Mouse (Mus musculus) bone marrow macrophage, adult 2 months (primary cell): ENCODE measurements around the gene Irs1. TPM values are rescaled to one million over a fixed set of nuclear protein-coding genes. Genes with fewer than 3 reads are reported as not detected.

ENCODE experiments used
- H3K27ac ChIP-seq: 2 replicates; pipeline ENCODE4 v1.5.1; 2012; ENCODE audit warnings: low read depth, low read length; ENCODE audit not compliant: insufficient read depth
- H3K4me1 ChIP-seq: 2 replicates; pipeline ENCODE4 v1.6.1; 2012; ENCODE audit warnings: low read length; ENCODE audit not compliant: control insufficient read depth, insufficient read depth
- H3K4me3 ChIP-seq: 2 replicates; pipeline ENCODE4 v1.5.1; 2012; ENCODE audit warnings: mild to moderate bottlenecking, low read length, moderate library complexity; ENCODE audit not compliant: insufficient read depth
- CTCF ChIP-seq: IDR thresholded peaks from 2 replicates; pipeline ENCODE4 v1.5.1; 2012; ENCODE audit warnings: low read depth, mild to moderate bottlenecking, low read length, moderate library complexity
- POLR2A ChIP-seq: IDR thresholded peaks from 2 replicates; pipeline ENCODE4 v1.6.1; 2012; ENCODE audit warnings: mild to moderate bottlenecking, low read depth, low read length, borderline replicate concordance
- polyA plus RNA-seq: library from polyadenylated mRNA; stranded (reverse); fragments of >200 nt; gene quantifications from 2 replicates; pipeline ENCODE4 v1.2.4, GENCODE M21; 2012; ENCODE audit not compliant: missing spikeins, insufficient read depth, insufficient read length

The Irs1 gene
- polyA plus RNA-seq, 1 experiment: 0.16 TPM

DNA sequence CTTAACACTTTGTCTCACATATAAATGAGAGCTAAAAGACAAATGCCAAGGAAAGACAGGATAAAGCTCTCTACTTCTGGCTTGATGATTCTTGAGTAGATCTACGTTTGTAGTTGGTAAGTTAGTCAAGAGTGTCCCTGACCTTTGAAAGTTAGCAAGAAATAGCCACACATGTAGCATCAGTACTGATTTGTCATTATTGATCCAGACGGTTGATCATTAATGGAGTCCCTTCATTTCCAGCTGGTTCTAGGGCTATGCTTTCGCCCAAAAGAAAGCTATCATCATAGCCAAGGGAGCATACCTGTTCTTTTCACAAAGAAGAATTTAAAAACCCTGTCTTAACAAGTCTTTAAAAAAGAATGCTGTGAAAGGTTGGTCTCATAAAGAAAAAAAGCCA is 56.6 kb downstream of the Irs1 start:
- H3K4me1 ChIP-seq: peaks cover 6% of the 10 kb centered on the region
- H3K4me3 ChIP-seq: no peak overlapping the region
- H3K27ac ChIP-seq: no peak overlapping the region
- no peak for TF ChIP-seq CTCF
- no peak for TF ChIP-seq POLR2A

- Histone ChIP-seq H3K4me3 (no peak within 1 kb of the TSS), H3K4me1 (peaks cover 6% of the 10 kb centered on the region), H3K27ac (no peak within 1 kb of the TSS)
- no peak for TF ChIP-seq CTCF
- TF ChIP-seq POLR2A: no peak
These were observed 58.4 kb downstream of the Irs1 start, which contains the start of gene Gm9747 for GRCm38 (mm10) chr1:82232812-82233211. Gene Gm9747, plus strand, starts transcription at chr1:82233112.

- Histone ChIP-seq H3K4me1 (no peaks in the 10 kb centered on the region), H3K4me3 (no peak overlapping the region), H3K27ac (no peak overlapping the region)
- no peak for TF ChIP-seq POLR2A
- no peak for TF ChIP-seq CTCF
These were observed 62.4 kb downstream of the Irs1 start for GRCm38 (mm10) chr1:82228841-82229240.

- Histone ChIP-seq H3K4me1 (no peaks in the 10 kb centered on the region), H3K27ac (no peak overlapping the region), H3K4me3 (no peak overlapping the region)
- no peak for TF ChIP-seq POLR2A
- no peak for TF ChIP-seq CTCF
These were observed 68.0 kb downstream of the Irs1 start for GRCm38 (mm10) chr1:82223042-82223795.

- H3K4me3 ChIP-seq: no peak overlapping the region
- no peak overlapping the region for H3K27ac ChIP-seq
- no peaks in the 10 kb centered on the region for H3K4me1 ChIP-seq
- TF ChIP-seq CTCF (no peak), POLR2A (no peak)
These were observed 69.8 kb downstream of the Irs1 start for GRCm38 (mm10) chr1:82221462-82221861.

DNA sequence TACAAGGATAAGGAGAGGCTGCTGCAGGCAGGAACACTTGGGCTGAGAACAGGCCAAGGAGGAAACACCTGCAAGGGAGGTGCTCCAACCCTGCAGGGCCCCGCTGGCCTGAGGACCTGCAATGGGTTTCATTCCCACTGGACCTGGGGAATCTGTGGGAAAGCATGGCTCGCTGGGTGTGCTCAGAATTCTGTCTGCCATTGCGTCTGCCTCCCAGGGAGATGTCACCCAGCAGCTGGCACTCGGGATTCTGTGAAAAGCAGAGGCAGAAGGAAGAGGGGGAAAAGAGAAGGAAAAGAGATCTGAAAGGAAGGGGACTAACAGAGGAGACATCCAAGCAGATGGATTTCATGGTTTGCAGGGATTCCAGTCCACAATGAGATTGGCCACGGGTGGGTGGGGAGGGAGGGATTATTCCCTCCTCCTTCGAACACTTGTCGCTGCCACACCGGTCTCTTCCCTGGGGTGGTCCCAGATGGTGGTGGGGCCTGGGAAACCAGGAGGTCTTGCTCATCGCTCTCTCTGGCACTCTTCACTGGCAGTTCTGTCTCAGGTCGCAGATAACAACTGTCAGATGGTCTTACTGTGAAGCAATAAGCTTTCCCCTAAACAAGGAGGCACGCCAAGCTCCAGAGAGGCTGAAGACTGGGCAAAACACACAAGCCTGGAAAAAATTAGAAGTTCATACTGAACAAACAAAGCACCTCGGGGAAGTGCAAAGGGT is 70.4 kb downstream of the Irs1 start:
- TF ChIP-seq CTCF (no peak), POLR2A (no peak)
- Histone ChIP-seq H3K27ac (no peak overlapping the region), H3K4me1 (no peaks in the 10 kb centered on the region), H3K4me3 (no peak overlapping the region)

DNA sequence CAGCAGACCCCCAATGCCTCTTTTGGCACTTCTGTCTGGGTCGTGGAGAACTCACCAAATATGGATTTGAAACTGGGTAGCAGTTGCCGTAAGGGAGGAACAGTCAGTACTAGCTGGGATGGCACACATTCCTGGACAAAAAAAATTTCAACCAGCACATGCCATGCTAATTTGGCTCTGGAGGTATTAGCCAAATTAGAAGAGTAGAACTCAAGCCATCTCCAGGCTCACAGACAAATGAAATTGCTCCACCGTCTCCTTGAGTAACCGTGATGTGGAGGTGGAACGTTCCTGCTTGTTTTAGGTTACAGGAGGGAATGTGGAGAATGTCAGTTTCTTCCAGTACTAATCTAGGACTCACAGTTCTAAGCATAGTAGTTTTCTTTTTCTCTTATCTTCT is 83.7 kb downstream of the Irs1 start:
- no peak overlapping the region for H3K4me3 ChIP-seq
- no peaks in the 10 kb centered on the region for H3K4me1 ChIP-seq
- H3K27ac ChIP-seq: no peak overlapping the region
- no peak for TF ChIP-seq CTCF
- no peak for TF ChIP-seq POLR2A

DNA sequence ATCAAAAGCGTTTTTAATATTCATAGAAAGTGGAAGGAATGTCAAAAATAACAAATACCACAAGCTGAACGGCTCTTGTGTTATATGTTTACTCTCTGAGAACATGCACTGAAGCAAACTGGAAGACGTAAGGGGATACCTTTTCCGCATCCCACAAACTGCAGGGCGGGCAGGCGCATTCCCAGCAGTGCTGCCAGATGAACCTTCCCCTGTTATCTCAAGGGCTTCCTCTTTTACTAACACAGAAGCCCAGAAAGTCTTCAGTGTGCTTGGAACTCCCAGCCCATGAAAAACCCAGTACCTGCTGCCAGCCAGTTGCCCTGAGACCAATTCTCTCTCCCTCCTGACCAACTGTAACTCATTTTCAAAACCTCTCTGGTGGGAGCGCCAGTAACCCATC is 90.6 kb downstream of the Irs1 start:
- Histone ChIP-seq H3K27ac (no peak overlapping the region), H3K4me1 (no peaks in the 10 kb centered on the region), H3K4me3 (no peak overlapping the region)
- TF ChIP-seq CTCF (no peak), POLR2A (no peak)

DNA sequence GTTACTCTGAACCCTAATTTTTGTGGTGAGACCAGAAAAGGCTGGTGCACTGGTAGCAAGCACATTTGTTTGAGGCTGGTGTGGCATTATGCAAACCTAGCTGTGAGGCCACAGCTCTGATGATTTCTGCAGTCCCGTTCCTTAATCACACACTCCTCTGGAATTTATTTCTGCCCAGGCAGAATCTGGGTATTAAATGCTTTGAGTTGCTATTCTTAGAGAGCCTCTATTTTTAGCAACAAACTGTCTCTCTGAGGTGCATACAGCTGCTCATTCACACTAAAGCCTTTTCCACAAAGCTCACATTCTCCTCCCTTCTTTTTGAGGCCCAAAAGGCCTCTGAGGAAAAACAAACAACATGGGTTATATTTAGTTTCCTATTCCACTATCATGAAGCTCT is 91.3 kb downstream of the Irs1 start:
- Histone ChIP-seq H3K27ac (no peak overlapping the region), H3K4me1 (no peaks in the 10 kb centered on the region), H3K4me3 (no peak overlapping the region)
- TF ChIP-seq CTCF: no peak
- TF ChIP-seq POLR2A: no peak

GRCm38 (mm10) chr1:82191579-82191978 is 99.6 kb downstream of the Irs1 start:
- no peak overlapping the region for H3K4me3 ChIP-seq
- TF ChIP-seq POLR2A (no peak), CTCF (no peak)
- H3K27ac ChIP-seq: no peak overlapping the region
- no peaks in the 10 kb centered on the region for H3K4me1 ChIP-seq
